Mouse (Mus musculus) adrenal gland, postnatal 10 days (tissue): Measurements from ENCODE around the gene Mtln. TPM values are rescaled to one million over a fixed set of nuclear protein-coding genes. Genes with fewer than 3 reads are reported as not detected.
A peak's percentile ranks its signal among the peaks of the same experiment; 100 is the strongest.

Experiments
- DNase-seq: peaks from one replicate; pipeline ENCODE4 v3.0.0; 2021; ENCODE audit warnings: mixed read lengths
- long read RNA-seq, 2 experiments: library from polyadenylated mRNA; stranded (forward); transcript quantifications; one replicate each; pipeline ENCODE4 v2.0.0; 2021
- total RNA-seq, 2 experiments: library from RNA; stranded (reverse); gene quantifications; 2 replicates each; pipeline ENCODE4 v1.2.3; 2021

Mtln gene
- 10 to 100 TPM; 62.8 to 68.3 TPM for total RNA-seq
- long read RNA-seq, experiment 1, transcript Mtln-201 (2 exons, 800 nt), result major isoform, 78 of 79 reads
- long read RNA-seq, experiment 1, partial matches to known transcripts, result 1 of 79 reads
- long read RNA-seq, experiment 1, other reads (novel, unspliced or antisense), result 0 of 79 reads
- long read RNA-seq, experiment 2, transcript Mtln-201 (2 exons, 800 nt), result major isoform, 70 of 70 reads
- long read RNA-seq, experiment 2, partial matches to known transcripts, result 0 of 70 reads
- long read RNA-seq, experiment 2, other reads (novel, unspliced or antisense), result 0 of 70 reads

GRCm38 (mm10) chr2:127791919-127792603, at the start of gene Mtln:
TSS of gene Mtln (minus strand) at chr2:127792488.
- DNase-seq, result peak; percentile 93

DNA sequence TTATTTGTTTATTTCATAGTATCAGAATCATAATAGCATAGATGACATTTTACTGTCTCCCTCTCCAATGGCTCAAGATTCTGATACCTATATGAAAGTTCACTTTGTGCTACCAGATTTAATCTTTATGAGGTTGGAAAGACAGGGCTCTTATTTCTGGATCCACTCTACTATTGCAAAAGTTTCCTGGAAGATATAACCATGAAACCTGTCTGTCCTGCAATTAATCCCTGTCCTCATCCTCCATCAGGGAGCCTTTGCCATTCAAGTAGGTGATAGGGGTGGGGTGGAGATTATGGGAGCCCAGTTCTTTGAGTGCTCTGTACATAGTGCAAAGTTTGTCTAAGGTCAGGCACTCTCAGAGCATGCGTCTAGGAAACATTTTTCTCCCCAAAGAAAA, 49.1 kb upstream of the Mtln start:
- DNase-seq, result no peak

- DNase-seq, result no peak
These were observed 47.1 kb upstream of the Mtln start for GRCm38 (mm10) chr2:127839425-127839824.

GRCm38 (mm10) chr2:127838576-127838975, 46.3 kb upstream of the Mtln start, which contains the start of gene Acoxl:
TSS of gene Acoxl (plus strand) at chr2:127838876.
- DNase-seq, result no peak

DNA sequence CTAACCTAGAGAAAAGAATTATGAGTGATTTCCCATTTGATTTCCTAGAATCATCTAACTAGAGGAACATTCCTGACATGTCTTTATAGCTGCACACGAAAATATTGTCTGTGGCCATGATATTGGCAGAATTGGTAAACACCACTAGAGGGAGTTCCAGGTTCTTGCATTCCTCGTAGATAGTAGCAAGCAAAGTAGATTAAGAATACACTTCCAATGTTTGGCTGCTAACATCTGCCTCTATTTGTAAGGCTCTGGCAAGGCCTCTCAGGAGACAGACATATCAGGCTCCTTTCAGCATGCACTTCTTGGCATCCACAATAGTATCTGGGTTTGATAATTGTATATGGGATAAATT, 40.5 kb upstream of the Mtln start:
- DNase-seq, result no peak

GRCm38 (mm10) chr2:127832103-127832832, 40.0 kb upstream of the Mtln start:
- no peak for DNase-seq

- peak; percentile 97 for DNase-seq
These were observed 39.3 kb upstream of the Mtln start, which contains the start of gene Bub1 for GRCm38 (mm10) chr2:127831401-127832102. TSS of gene Bub1 (minus strand) at chr2:127831865.

GRCm38 (mm10) chr2:127789651-127790270, 2.5 kb downstream of the Mtln start:
- peak; percentile 20 for DNase-seq

- no peak for DNase-seq
These were observed 3.1 kb downstream of the Mtln start for GRCm38 (mm10) chr2:127789138-127789537.

- peak; percentile 95 for DNase-seq
These were observed 3.7 kb downstream of the Mtln start, which contains the start of gene Nphp1 for GRCm38 (mm10) chr2:127788440-127789116. TSS of gene Nphp1 (minus strand) at chr2:127788897.

DNA sequence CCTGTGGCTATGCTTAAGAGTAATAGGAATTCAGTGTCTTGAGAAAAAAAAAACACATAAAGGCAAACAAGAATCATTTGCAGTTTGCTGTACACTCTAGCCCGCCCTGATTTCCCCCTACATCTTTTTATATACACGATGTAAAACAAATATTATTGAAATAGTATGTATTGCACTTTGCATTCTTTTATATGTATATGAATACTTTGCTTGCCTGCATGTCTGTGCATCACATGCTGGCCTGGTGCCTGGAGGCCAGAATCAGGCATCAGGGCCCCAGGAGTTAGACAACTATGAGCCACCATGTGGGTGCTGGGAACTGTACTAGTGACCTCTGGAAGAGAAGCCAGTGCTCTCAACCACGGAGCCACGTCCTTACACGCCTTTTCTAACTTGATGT, 5.1 kb downstream of the Mtln start:
- no peak for DNase-seq

DNA sequence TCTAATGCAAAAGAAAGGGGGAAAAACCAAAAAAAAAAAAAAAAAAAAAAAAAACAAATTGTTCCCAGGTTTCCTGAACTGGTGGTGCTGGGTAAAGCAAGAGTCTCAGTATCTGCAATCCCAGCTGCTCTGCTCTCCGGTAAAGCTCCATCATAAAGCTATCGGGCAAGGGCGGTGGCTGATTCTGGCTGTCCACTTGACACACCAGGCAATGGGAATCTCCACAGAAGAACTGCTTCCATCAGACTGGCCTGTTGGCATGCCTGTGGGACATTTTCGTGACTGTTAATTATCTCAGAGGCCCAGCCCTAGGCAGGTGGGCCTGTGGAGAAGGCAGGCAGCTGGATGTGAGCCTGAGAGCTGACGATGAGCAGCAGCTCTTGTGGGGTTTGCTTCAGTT, 13.8 kb downstream of the Mtln start:
- DNase-seq, result no peak

- DNase-seq, result no peak
These were observed 17.3 kb downstream of the Mtln start for GRCm38 (mm10) chr2:127775013-127775412.

DNA sequence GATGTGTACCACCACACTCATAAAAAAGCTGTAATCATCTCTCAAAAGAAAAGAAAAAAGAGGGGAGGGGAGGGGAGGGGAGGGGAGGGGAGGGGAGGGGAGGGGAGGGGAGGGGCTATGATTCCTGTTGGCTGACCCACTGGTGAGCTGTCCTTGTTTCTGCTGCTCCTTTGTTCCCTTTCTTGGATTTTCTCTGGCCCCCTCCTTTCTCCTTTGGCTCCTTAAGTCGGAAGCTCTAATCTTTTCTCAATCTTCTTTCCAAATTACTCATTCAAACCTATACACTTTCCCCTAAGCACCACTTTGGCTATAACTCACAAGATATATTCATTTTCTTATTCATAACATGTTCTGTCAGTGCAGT, 17.7 kb downstream of the Mtln start:
- DNase-seq, result no peak

DNA sequence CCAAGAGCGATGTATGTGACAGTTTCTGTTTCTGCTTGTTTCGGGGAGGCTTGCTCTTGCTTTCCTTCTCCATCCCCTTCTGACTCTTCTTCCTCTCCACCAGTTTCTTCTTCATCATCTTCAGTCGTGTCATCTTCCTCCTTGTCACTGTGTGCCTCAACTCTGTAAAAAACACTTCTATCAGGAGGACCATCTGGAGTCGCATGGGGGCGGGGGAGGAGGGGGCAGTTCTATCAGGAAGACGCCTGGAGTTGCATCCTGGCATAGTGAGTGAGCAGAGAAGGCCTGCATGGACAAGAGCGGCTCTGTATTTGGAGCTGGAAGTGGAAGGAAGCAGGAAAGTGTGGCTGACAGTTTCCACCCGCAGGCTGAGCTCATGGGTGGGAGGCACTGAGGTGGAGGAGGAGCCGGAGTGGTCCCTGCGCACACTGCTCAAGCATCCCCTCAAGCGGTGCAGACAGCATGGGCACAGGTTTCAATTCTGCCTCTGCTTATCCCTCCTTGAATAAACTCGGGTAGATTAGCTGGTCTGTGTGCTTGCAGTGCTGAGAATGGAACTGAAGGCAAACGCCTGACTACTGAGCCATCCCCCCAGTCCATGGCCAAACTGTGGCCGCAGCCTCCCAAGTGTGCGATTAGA, 18.2 kb downstream of the Mtln start:
- no peak for DNase-seq

- no peak for DNase-seq
These were observed 30.7 kb downstream of the Mtln start for GRCm38 (mm10) chr2:127761587-127761986.

DNA sequence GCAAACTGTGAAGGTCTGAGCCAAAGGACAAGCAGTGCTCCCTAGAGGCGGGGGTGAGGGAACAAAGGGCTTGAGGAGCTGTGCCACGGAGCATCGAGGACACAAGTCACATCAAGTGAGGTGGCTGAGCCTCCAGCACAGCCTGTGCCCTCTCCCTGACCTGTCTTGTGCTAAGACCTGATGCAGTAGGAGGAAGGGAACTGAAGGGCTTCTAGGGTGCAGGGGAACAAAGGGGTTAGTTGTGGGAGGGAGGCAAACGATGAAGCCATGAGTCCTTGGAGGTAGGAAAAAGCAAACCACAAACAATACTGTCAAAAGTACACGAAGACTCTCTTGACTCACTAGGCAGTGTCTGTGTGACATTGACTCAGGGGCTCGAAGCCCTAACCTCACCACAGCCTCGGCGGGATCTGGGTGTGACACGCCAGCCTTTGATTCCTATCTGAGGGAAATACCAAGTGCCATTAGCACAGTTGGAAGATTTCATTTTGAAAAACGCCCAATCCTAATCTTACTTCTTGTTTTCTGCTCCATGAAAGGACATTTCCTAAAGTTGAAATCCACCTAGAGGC, 31.8 kb downstream of the Mtln start:
- DNase-seq, result no peak

DNA sequence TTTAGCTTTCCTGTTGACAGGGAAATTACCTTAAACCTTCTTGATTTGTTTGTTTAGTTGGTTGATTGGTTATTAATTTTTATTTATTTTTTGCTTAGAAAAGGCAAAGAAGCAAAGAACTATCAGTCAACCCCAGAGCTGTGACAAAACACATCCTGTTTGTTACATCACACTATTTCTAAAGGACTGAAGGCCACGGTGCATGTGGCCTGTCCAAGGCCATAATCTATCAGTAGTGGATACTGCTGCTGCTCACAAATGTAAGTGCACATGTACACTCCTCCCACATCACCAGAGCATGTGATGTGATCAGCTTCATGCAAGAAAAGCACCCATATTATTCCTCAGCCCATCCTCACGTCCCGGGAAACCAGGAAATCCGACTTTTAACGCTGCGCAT, 32.3 kb downstream of the Mtln start:
- DNase-seq, result no peak

DNA sequence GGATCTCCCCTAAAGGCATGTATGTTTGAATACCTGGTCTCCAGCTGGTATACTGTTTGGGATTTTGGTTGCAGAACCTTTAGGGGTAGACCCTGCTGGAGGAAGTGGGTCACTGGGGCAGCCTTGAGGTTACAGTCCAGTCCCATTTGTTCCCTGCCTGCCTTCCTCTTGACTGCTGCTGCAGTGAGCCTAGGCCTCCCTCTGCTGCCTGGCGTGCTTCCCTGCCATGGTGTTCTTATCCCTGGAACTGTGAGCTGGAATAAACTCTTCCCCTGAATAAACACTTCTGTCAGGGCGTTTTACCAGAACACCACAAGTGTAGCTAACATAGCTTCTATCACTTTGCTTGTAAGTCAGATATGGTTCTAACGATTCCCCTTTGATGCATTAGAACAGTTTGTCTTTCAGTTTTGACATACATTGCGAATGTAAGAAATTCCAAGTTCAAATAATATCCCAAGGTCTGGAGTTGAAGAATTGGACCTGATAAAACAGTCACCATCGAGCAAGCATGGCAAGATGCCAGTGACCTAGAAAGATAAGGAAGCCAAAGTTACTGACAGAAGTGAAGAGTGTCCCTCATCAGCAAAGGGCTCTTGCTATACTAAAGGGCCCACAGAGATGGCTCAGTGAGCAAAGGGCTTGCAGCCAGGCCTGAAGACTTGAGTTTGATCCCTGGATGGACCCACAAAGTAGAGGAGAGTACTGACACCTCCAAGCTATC, 33.0 kb downstream of the Mtln start:
- DNase-seq, result peak; percentile 79

GRCm38 (mm10) chr2:127757171-127757570, 35.1 kb downstream of the Mtln start:
- DNase-seq, result no peak
